Mouse (Mus musculus): ENCODE data around the gene Bptf. TPM values are rescaled to one million over a fixed set of nuclear protein-coding genes. Genes with fewer than 3 reads are reported as not detected.
"Not testable (repeated sequence)": the region's sequence is repeated elsewhere in the genome, so short reads cannot be mapped to it uniquely, and the experiment has no call there.

The Bptf gene
- 10 to 100 TPM; 25.9 to 27.7 TPM for total RNA-seq (2021)

DNA sequence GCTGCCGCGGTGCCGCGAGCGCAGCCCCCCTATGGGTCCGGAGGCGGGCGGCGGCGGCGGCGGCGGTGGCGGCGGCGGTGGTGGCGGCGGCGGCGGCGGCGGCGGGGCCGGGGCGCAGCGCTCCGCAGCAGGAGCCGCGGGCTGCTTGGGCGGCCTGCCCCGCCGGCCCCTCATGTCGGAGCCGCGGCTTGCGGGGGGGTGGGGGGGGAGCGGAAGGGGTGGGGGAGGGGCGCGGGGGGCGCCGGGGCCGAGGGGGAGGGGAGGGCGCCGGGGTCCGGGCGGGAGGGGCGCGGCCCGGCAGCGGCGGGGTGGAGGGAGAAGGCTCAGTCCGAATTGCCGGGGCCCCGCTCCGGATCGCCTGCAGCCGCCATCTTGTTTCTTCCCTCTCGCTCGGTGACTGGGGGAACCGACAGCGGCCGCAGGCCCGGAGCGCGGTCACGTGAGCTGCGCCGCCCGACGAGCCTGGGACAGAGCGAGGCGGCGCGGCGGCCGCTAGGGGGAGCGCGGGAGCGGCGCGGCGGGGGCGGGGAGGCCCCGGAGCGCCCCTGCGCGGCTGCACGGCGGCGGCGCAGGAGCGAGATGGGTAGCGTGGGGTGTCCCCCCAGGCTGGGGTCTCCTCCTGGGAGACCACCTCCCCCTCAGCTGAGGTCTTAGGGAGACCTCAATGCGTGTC is at the start of gene Bptf:
Gene Bptf (minus strand): TSS at position 379 of the 673 bp plus-strand sequence.
- DNase-seq, result peak; percentile 91 to 92
- intact Hi-C loops (cut with DNase I), result loop anchor here (2.0 kb wide), 1 partner anchor 27 kb away; no protein-coding TSS in a partner anchor

GRCm38 (mm10) chr11:107161215-107161614 is 29.3 kb upstream of the Bptf start:
- intact Hi-C loops (cut with DNase I), result no loop called here
- DNase-seq, result no peak

DNA sequence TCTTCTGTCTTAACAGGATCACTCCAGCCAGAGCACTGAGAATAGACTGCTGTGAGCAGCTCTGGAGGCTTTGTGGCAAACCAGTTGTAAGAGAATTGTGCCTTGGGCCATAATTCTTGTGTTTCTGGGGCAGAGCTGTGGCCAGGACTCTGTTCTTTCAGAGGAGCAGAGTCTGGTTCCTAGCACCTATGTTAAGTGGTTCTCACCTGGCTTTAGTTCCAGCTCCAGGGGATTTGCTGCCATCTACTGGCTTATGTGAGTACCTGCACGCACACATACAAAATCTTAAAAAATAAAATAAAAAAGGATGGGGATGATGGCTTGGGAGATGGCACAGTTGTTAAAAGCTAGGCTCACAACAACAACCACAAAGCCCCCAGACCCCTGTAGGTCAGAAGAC is 27.1 kb upstream of the Bptf start:
- intact Hi-C loops (cut with DNase I), result no loop called here
- no peak for DNase-seq

DNA sequence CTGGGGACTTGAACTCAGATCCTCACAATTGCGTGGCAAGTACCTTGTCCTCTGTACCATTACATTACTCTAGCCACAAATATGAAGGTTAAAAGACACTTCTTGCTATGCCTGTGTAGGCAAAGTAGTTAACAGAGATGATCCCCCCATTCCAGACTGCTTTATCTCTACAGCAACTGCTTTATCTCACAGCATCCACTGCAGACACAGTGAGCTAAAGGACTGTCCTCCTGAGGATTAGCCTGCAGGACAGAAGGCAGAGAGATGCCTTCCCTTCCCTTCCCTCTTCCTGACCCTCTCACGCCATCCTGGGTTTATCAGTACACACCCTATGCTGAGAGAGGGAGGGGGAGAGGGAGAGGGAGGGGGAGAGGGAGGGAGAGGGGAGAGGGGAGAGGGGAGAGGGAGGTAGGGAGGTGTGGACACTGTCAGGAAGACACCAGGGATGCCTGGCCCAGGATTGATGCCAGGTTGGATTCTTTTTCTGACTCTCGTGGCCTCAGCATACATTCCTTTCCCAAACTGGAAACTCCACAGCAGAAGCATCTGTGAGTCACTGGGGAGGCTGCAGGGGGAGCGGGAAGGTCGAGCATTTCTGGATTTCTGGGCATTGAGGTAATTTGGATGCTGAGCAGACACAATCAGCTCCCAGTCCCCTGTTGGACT is 25.2 kb upstream of the Bptf start:
- intact Hi-C loops (cut with DNase I), result no loop called here
- no peak for DNase-seq

GRCm38 (mm10) chr11:107155292-107155691 is 23.4 kb upstream of the Bptf start:
- no peak for DNase-seq
- intact Hi-C loops (cut with DNase I), result no loop called here

GRCm38 (mm10) chr11:107154431-107154830 is 22.5 kb upstream of the Bptf start:
- DNase-seq, result no peak
- intact Hi-C loops (cut with DNase I), result loop anchor here (5.0 kb wide), 1 partner anchor 47 kb away; no protein-coding TSS in a partner anchor

DNA sequence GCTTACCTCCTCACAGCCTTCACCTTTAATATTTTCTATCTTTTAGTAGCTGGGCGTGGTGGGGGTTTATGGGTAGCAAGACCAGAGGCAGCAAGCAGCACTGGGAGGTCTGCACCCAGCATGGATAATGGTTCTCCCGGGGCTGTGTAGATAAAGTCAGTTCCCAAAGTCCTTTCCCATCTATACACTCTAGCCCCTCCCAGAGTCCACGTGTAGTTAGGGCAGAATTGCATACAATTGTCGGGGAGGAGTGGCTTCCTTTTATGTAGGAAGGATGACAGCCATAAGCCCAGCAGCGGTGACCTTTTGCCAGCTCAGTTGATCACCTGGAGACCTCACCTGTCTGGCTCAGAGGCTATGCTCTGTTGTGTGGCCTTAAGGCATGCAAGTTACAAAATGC is 21.7 kb upstream of the Bptf start:
- intact Hi-C loops (cut with DNase I), result loop anchor here (5.0 kb wide), 1 partner anchor 46 kb away; no protein-coding TSS in a partner anchor
- no peak for DNase-seq

- peak in 1 of 2 experiments; percentile 10 for DNase-seq
- intact Hi-C loops (cut with DNase I), result loop anchor here (5.0 kb wide), 1 partner anchor 45 kb away; no protein-coding TSS in a partner anchor
Observed at GRCm38 (mm10) chr11:107151809-107152208, 19.9 kb upstream of the Bptf start.

DNA sequence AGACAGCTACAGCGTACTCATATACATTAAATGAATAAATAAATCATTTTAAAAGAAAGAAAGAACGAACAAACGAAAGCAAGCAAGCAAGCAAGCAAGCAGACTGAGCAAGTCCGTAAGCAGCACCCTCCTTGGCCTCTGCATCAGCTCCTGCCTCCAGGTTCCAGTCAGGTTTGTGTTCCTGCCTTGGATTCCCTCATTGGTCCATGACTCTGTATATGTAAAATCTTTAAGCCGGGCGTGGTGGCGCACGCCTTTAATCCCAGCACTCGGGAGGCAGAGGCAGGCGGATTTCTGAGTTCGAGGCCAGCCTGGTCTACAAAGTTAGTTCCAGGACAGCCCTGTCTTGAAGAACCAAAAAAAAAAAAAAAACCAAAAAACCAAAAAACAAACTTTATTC is 12.0 kb upstream of the Bptf start:
- DNase-seq; intact Hi-C loops (cut with DNase I): not testable (repeated sequence)

DNA sequence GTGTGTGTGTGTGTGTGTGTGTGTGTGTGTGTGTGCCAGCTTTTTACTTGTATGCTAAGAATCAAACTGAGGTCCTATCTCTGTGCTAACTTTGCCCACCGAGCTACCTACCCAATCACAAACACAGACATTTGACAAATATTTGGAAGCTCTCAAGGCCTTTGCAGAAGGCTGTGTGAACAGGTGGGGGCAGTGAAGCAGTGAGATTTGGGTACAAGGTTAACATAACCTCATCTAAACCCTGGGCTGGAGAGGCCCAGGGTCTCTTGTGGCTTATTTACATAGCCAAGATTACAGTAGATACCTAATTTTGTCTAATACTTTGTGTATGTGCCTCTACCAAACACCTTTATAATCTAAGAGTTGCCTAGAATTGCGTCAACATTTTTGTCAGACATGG is 10.5 kb upstream of the Bptf start:
- intact Hi-C loops (cut with DNase I), result no loop called here
- no peak for DNase-seq

GRCm38 (mm10) chr11:107140756-107141155 is 8.8 kb upstream of the Bptf start:
- no peak for DNase-seq
- intact Hi-C loops (cut with DNase I), result no loop called here

- DNase-seq, result no peak
- intact Hi-C loops (cut with DNase I), result no loop called here
Observed at GRCm38 (mm10) chr11:107138633-107139032, 6.7 kb upstream of the Bptf start.

- intact Hi-C loops (cut with DNase I), result no loop called here
- DNase-seq, result no peak
Observed at GRCm38 (mm10) chr11:107137593-107137992, 5.7 kb upstream of the Bptf start.

GRCm38 (mm10) chr11:107136458-107136857 is 4.5 kb upstream of the Bptf start:
- intact Hi-C loops (cut with DNase I); DNase-seq: not testable (repeated sequence)

DNA sequence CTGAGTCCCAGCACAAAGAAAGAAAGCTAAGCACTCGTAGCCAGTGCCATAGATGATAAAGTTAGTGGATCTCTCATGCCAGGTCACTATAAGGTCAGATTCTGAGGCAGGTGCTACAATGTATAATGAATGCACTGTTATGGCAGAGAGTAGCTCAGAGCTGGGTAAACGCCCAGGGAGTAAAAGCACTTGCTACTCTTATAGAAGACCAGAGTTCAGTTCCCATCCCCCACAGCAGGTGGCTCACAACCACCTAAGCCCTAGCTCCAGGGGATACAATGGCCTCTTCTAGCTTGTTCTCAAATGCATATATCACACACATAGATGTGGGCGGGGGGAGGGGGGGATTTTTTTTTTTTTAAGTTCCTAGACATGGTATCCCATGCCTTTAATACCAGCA is 3.8 kb upstream of the Bptf start:
- no peak for DNase-seq
- intact Hi-C loops (cut with DNase I), result no loop called here

DNA sequence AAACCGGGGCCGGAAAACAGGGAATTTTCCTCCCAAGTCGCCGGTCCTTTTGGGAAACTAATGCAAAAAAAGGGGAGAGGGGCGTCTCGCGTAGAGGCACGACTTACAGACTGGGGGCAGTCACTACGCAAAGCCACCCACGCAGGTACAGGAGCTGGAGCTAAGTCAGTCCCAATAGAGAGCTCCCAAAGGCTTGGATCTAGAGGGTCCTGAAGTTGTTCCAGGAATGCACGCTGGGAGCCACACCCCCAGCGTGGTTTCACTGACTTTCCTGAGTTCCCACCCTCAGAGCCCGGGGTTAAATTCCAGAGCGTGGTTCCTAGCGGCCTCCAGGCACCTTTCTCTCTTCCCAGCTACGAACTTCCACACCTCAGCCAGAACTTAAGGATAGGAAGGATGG is 499 bp upstream of the Bptf start:
- intact Hi-C loops (cut with DNase I), result loop anchor here (2.0 kb wide), 1 partner anchor 28 kb away; no protein-coding TSS in a partner anchor
- no peak for DNase-seq

DNA sequence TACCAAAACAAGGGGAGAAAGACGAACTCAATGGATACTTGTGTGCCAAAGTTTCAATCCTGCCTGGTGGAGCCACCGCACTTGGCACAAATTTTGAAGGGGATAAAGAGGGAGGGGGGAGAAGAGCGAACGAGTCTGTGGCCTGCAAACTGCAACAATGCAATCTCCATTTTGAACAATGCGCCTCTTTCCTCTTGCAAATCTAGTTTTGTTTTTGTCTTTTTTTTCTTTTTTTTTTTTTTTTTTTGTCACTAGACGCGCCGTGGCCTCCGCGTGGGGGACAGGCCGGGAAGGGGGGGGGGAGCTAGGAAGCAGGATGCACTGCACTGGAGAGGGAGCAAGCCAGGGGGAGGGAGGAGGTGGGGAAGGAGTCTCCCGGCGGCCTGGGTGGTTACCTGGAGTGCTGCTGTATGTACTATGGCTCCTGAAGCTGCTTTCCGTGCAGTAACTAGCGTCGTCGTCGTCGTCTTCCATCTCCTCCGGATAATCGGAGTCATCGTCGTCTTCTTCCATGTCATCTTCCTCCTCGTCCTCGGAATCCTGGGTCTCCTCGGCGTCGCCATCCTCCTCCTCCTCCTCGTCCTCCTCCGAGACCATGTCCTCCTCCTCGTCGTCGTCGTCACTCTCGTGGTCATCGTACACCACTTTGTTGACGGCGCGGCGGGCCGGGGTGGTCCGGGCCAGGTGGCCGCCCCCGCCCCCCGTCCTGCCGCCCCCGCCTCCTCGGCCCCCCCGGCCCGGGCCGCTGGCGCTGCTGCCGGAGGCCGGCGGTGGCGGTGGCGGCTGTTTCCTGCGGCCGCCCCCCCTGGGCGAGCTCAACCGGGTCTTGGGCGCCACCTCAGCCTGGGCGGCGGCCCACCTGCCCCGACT is 813 bp downstream of the Bptf start:
- intact Hi-C loops (cut with DNase I), result no loop called here
- DNase-seq, result peak; percentile 63 to 76

- intact Hi-C loops (cut with DNase I), result no loop called here
- no peak for DNase-seq
Observed at GRCm38 (mm10) chr11:107130221-107130788, 1.6 kb downstream of the Bptf start.

DNA sequence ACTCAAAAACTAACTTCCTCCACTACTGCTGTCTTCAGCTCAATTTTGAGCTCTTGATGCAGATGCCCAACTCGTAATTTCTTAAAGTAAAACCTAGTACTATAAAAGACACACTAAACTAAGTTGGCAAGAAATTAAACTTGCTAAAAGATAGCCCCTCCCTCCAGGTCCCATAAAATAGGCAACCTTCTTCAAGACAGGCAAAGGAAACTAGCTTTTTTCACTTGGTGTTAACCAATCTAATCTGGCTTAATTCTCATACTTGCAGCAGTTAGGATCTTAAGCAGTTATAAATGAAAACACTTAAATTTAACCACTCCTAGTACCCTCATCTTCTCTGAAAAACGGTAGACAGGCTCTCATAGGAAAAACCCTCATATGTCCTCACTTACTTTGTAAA is 2.3 kb downstream of the Bptf start:
- intact Hi-C loops (cut with DNase I), result no loop called here
- no peak for DNase-seq

DNA sequence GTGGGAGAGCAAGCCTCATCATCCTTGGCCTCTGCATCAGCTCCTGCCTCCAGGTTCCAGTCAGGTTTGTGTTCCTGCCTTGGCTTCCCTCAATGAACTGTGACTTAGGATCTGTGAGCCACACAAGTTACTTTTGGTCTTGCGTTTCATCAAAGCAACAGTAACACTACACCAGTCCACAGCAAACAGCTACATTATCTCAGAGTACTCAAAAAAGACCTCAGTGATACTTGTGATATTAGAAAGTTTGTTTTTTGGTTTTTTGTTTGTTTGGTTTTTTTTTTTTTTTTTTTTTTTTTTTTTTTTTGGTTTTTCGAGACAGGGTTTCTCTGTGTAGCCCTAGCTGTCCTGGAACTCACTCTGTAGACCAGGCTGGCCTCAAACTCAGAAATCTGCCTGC is 5.2 kb downstream of the Bptf start:
- intact Hi-C loops (cut with DNase I); DNase-seq: not testable (repeated sequence)

- intact Hi-C loops (cut with DNase I), result no loop called here
- DNase-seq, result no peak
Observed at GRCm38 (mm10) chr11:107125011-107125410, 6.9 kb downstream of the Bptf start.

Measured in heart, postnatal 36 days (tissue).